Mouse (Mus musculus) heart, postnatal 0 days (tissue): ENCODE data around the gene Ovca2.

Experiments
- CTCF ChIP-seq: IDR thresholded peaks from 2 replicates; pipeline ENCODE4 v1.5.1; 2016; ENCODE audit warnings: antibody characterized with exemption, control low read depth, low read depth
- EP300 ChIP-seq: IDR thresholded peaks from 2 replicates; pipeline ENCODE4 v1.6.1; 2016; ENCODE audit warnings: antibody characterized with exemption, low read depth

GRCm38 (mm10) chr11:75190905-75191441, 12.3 kb upstream of the Ovca2 start, which contains the start of gene Dph1:
- TF ChIP-seq CTCF: no peak
- no peak for TF ChIP-seq EP300
